Mouse (Mus musculus) retina, adult 2 months (tissue): ENCODE data around the gene Gpr85.
"Not testable (repeated sequence)": the region's sequence is repeated elsewhere in the genome, so short reads cannot be mapped to it uniquely, and the experiment has no call there.

Experiments
- DNase-seq: peaks from one replicate; pipeline ENCODE4 v3.0.0-alpha.2; 2012; ENCODE audit warnings: low read depth, low spot score

Gene Gpr85

GRCm38 (mm10) chr6:13839345-13840054 is at the start of gene Gpr85:
TSS of gene Gpr85 (minus strand) at chr6:13839942.
- no peak for DNase-seq

DNA sequence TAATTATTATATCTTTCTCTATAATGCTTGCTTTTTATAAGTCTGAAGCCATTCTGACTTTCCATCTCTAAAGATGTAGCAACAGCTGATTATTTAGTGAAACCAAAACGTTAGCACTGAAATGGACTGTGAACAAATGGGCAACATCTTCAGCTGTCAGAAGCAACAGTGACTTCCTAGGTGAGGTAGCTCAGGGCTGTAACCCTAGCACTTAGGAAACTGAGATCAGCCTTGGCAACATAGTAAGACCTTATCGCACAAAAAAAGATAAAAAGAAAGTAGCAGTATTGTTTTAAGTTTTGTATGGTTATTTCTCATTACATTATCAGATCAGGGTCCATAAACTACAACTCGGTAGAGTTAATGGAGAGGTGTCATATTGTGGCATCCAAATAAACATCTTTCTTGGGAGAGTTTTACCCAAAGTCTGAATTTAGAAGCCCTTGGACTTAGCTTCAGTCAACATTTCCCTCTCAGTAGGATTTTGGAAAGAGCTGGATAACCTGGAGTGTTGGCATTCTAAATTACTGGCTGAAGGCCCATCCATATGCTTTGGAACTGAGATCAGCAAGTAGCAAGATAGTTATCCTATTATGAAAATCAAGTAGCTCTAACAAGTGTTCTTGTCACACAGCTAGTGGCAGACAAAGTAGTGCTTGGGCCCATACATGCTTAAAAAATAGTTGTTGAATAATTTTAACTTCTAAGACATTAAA is 45.3 kb upstream of the Gpr85 start:
- no peak for DNase-seq

DNA sequence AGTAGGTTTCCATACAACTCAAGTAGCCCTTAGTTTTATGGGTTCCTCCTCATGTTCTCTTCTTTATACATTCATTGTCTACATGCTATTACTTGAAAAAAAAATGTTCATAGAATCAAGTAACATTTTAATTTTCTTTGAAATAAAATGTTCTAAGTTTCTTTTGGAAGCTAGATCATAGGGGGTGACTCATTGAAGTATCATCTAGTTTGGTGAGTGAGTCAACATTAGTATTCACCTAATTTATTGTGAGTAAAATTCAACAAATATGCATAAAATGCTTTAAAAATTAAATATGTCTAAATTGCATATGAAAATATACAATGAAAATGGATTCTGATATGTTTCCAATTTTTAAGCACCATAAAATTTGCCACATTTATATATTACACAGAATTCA is 43.2 kb upstream of the Gpr85 start:
- no peak for DNase-seq

- DNase-seq = no peak
These were observed 34.2 kb upstream of the Gpr85 start for GRCm38 (mm10) chr6:13873959-13874358.

- DNase-seq = no peak
These were observed 32.3 kb upstream of the Gpr85 start for GRCm38 (mm10) chr6:13872076-13872475.

DNA sequence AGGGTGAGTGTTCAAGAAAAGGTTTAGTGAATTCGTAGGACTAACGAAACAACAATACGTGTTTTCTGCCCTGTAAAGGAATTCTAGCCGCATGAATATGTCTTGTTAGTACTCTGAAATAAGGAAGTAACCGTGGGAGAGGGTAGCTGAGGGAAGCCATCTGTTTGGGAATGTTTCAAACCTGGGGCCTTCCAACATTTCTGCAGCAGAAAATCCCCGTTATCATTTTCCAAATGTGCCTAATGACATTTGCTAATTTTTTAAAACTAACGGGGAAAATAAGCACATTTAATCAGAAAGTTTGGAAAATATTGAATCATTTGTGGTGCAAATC is 31.9 kb upstream of the Gpr85 start:
- no peak for DNase-seq

- peak; percentile 76 for DNase-seq
These were observed 31.3 kb upstream of the Gpr85 start, which contains the start of gene 2610001J05Rik for GRCm38 (mm10) chr6:13870919-13871624. TSS of gene 2610001J05Rik (minus strand) at chr6:13871518.

DNA sequence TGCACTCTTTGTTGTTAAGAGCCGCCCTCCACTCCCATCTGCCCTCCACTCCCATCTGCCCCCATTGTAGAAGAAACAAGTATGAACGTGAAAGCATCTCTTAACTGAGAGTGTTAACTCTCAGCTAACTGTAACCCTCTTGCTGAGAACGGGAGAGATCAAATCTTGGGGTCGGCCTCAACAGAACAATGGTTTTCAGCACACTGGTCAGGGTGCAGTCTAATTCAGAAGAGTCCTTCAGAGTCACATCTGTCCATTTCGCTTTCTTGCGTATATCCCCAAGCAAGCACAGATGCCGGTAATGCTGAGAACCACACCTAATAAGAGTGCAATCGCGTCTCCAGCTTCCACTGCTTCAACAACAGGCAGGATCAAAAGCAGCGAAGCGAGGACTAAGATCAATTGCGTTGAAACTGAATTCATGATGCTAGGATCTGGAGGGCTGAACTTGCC is 30.6 kb upstream of the Gpr85 start:
- DNase-seq = no peak

DNA sequence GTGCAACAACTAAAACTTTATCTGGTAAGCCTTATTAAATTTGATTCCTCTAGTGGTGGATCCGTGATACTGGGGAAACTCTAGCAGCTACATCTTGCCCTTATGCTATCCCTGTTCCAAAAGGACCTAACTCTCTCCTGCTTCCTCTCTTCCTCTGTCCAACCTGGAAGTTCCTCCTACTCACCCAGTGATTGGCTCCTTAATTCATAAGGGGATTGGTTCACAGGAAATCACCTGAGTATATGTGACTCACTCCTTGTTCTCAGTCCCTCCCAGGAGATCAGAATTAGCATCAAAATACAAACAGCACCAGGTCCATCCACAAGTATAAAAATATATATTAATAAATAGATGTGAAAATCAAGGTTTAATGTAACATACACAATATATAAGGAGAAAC is 20.9 kb upstream of the Gpr85 start:
- DNase-seq = no peak

GRCm38 (mm10) chr6:13859877-13860585 is 20.3 kb upstream of the Gpr85 start:
- no peak for DNase-seq

DNA sequence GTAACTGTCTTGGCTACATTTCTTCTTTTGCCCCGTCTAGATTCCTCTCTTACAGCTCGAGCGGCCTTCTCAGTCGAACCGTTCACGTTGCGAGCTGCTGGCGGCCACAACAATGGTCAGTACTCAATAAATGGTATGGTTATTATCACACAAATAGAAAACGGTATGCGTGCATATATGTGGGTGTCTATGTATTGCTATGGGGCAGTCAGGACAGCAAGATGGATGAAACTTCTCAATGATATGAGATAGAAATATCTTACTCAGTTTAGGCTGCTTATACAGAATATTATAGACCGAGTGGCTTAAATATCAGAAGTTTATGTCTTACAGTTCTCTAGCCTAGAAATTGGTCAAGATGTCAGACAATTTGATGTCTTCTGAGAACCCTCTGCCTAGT is 14.5 kb upstream of the Gpr85 start:
- no peak for DNase-seq

DNA sequence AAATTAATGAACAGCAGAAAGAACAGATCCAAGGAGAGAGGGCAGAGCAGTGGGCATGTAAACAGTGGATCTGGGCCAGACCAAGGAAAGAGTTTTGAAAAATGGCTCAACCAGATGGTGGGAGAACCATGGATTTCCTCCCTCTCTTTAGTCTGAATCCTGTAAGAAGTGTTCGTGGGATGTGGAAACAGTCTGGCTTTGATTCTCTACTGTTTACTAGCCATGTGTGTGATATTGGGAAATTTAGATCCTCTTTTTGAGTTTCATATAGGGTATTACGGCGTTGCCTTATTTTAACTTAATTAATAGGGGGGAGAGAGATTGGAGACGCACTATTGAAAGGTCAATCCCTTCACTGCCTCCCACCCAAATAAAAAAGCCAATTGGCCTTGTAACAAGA is 13.5 kb upstream of the Gpr85 start:
- DNase-seq = no peak

- not testable (repeated sequence) for DNase-seq
These were observed 6.3 kb upstream of the Gpr85 start for GRCm38 (mm10) chr6:13846031-13846430.

DNA sequence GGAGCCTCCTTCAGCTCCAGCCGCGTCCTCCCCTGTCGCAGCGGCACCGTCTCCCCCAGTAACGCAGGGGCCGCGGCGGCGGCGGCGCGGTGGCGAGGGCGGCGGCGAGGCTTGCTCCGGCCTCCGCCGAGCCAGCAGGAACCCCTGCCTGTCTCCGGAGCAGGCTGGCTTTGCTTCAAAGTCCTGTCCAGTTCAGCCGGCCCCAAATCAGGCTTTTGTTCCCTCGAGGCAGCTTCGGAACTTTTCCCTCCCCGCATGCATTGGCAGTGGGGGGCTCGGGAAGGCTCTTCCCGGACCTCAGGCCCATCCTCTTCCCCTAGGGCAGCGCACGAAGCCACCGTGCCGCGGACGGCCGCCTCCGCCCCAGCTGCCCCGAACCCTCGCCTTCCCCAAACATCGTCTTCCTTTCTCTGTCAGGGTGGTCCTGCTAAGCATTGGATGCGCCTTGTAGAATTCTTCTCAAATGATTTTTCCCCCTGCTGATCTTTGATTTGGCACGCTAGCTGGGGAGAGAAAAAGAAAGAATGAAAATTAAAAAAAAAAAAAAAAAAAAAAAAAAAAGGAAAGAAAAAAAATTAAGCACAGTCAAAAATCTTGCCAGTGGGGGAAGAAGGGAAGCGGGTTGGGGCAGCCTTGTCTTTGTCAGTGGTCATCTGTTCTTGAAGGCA is 931 bp downstream of the Gpr85 start:
- DNase-seq = no peak

GRCm38 (mm10) chr6:13837916-13838676 is 1.6 kb downstream of the Gpr85 start:
- no peak for DNase-seq

DNA sequence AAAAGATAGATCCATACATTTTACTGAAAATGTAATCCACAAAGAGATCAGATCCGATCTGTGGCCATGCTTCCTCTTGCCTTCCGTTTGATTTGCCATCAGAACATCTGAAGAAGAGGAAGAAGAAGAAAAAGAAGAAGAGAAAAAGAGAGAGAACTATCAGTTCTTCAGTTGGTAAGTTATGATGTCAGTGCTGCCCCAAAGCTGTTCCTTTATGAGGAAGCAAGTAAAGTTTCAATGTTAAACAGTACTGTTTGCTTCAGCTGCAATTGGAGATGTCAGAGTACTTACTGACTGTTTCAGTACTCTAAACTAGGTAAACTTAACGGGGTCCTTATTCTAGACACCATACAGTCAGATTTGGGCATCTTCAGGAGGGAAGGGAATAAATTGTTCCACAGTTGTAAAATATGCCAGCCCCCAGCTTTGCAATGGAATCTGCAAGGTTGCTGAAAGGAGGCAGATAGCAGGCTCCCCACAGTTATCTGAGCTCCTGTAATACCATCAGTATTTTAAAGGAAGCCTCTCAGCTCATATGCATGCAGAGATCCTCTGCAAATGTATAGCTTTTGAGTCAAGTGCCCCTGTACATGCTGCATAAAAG is 2.7 kb downstream of the Gpr85 start:
- DNase-seq = no peak

GRCm38 (mm10) chr6:13835720-13836665 is 3.7 kb downstream of the Gpr85 start:
- DNase-seq = no peak

GRCm38 (mm10) chr6:13832770-13833169 is 7.0 kb downstream of the Gpr85 start:
- no peak for DNase-seq

DNA sequence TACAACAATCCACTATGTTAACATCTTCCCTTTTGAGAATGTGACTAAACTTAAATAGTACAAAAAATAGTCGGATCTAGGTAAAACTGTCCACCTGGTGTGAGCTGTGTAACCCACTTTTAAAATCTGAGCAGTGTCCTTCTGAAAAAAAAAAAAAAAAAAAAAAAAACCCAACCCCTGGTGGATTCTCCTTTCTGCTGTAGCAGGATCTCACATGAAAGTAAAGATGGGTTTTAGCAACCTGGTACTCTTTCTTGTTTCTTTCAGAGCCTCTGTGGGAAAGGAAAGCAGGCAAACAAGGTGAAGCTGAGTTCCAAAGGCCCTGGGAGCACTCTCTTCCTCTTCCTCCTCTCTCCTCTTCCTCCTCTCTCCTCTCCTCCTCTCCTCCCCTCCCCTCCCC is 10.9 kb downstream of the Gpr85 start:
- no peak for DNase-seq
